Mouse (Mus musculus) neutrophil, adult 59 days (primary cell): Measurements from ENCODE around the gene Ggta1. TPM values are rescaled to one million over a fixed set of nuclear protein-coding genes. Genes with fewer than 3 reads are reported as not detected.

Experiments
- total RNA-seq, 2 experiments: library from RNA; stranded (reverse); gene quantifications; 1 replicate in 1 of 2; 2 replicates in 1 of 2; pipeline ENCODE4 v1.2.4; 2023

Gene Ggta1
- total RNA-seq, result 10 to 100 TPM; 35.2 to 38.4 TPM

GRCm38 (mm10) chr2:35462791-35463281, at the start of gene Ggta1:
Gene Ggta1 (minus strand): TSS chr2:35463231.

GRCm38 (mm10) chr2:35397096-35397495, 65.9 kb downstream of the Ggta1 start, which contains the start of gene 4930402F06Rik:
Gene 4930402F06Rik (minus strand): TSS chr2:35397175.

DNA sequence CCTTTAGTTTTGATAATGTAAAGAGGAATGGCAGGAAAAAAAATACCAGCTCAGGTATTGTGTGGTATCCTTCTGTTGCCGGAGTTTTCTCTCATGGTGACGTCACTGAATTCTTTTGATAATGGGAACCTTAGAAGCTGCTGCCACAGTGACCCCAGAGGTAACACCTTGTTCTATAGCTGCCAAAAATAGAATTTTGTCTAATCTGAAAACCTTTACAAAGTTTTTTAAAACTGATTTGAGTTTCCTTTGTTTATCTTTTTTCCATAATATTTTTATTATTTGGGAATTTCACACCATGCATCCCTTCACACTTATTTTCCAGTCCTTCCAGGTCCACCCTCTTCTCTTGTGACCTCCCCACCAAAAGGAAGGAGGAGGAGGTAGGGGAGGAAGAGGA, 95.4 kb downstream of the Ggta1 start, which contains the start of gene 4930568D16Rik:
4930568D16Rik (minus strand) TSS at position 101 of the 400 bp plus-strand sequence.

Other genes with a start within 250 kb of the Ggta1 start
- gene Gsn, start 206.9 kb downstream of the Ggta1 start, total RNA-seq, result 100 to 1,000 TPM; 197 to 230 TPM
- 100 to 1,000 TPM in 1 of 2 experiments, 10 to 100 TPM in 1; 88.2 to 101 TPM for gene Stom, start 126.3 kb downstream of the Ggta1 start, total RNA-seq
- gene 4930568D16Rik, start 95.5 kb downstream of the Ggta1 start, total RNA-seq, result not detected
- gene 4930402F06Rik, start 66.1 kb downstream of the Ggta1 start, total RNA-seq, result not detected
- 10 to 100 TPM; 42.2 to 47.7 TPM for gene Dab2ip, start 95.0 kb upstream of the Ggta1 start, total RNA-seq